Mouse (Mus musculus) adrenal gland, adult 18-20 months (tissue): ENCODE results near the gene Pgbd5. TPM values are rescaled to one million over a fixed set of nuclear protein-coding genes. Genes with fewer than 3 reads are reported as not detected.
A peak's percentile ranks its signal among the peaks of the same experiment; 100 is the strongest.

Experiments
- DNase-seq, 2 experiments: peaks; one replicate each; pipeline ENCODE4 v3.0.0; 2021 to 2022; ENCODE audit warnings: low spot score in 2 of 2
- long read RNA-seq, 2 experiments: library from polyadenylated mRNA; stranded (forward); transcript quantifications; one replicate each; pipeline ENCODE4 v2.0.0; 2021
- total RNA-seq, 2 experiments: library from RNA; stranded (reverse); gene quantifications; 1 replicate in 1 of 2; 2 replicates in 1 of 2; pipeline ENCODE4 v1.2.3; 2021

Gene Pgbd5
- 1 to 10 TPM; 3.9 to 6.0 TPM for total RNA-seq
- long read RNA-seq, experiment 1, transcript Pgbd5-201 (7 exons, 2,824 nt): major isoform, 6 of 8 reads
- long read RNA-seq, experiment 1, partial matches to known transcripts: 2 of 8 reads
- long read RNA-seq, experiment 1, other reads (novel, unspliced or antisense): 0 of 8 reads
- long read RNA-seq, experiment 2, transcript Pgbd5-201 (7 exons, 2,824 nt): major isoform, 15 of 23 reads
- long read RNA-seq, experiment 2, partial matches to known transcripts: 3 of 23 reads
- long read RNA-seq, experiment 2, other reads (novel, unspliced or antisense): 5 of 23 reads

DNA sequence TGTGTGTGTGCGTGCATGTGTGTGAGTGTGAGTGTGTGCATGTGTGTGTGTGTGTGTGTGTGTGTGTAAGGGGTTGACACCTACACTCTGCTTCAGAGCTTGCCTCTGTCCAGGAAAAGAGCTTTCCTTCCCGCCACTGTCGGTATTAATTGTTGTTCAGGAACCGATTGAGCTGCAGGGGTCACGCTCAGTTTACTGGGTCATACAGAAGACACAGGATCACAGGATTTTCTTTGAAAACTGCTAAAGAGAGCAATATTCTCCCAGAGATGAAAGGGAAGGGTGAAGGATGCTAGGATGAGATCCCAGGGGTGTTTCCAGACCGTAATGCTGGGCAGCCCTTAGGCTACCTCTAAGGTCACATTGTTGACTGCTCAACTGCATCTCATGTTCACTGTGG lies at the start of gene Pgbd5:
Gene Pgbd5, minus strand, starts transcription at position 101 of the 400 bp plus-strand sequence.
- no peak for DNase-seq

- no peak for DNase-seq
Measured at GRCm38 (mm10) chr8:124483356-124484115, 44.1 kb upstream of the Pgbd5 start.

DNA sequence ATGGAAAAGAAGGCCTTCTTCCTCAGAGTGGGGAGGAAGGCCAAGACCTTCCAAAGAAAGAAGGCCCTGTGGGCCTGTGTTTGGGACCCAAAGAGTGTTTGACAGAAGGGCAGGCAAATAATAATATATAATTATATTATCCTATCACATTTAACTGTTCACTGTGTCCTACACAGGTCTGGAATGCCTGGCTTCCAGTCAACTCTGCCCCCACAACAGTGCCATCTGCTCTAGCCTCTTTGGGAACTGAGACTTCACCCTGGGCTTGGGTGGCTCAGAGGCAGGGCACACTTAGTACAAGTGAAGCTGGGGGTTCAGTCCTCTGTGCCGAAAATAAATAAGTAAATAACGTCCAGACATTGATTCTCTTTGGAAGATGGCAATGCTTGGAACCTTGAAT lies 43.3 kb upstream of the Pgbd5 start:
- DNase-seq: no peak

- DNase-seq: peak in 1 of 2 experiments; percentile 15
Measured at GRCm38 (mm10) chr8:124480321-124480720, 40.9 kb upstream of the Pgbd5 start.

GRCm38 (mm10) chr8:124479251-124479650 lies 39.8 kb upstream of the Pgbd5 start:
- no peak for DNase-seq

GRCm38 (mm10) chr8:124476701-124477100 lies 37.2 kb upstream of the Pgbd5 start:
- no peak for DNase-seq

DNA sequence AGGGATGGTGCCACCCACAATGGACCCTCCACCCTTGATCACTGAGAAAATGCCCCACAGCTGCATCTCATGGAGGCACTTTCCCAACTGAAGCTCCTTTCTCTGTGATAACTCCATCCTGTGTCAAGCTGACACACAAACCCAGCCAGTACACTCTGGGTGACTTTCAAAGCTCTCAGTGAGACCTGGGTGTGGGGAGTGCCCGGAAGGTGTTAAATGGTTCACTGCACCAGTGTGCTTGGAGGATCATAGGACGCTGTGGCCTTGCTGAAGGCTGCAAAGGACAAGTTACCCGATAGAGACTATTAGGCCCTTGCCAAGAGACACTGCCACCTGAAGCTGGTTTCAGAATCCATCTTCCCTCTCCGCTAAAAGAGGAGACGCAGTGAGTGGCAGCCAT lies 36.2 kb upstream of the Pgbd5 start:
- no peak for DNase-seq

DNA sequence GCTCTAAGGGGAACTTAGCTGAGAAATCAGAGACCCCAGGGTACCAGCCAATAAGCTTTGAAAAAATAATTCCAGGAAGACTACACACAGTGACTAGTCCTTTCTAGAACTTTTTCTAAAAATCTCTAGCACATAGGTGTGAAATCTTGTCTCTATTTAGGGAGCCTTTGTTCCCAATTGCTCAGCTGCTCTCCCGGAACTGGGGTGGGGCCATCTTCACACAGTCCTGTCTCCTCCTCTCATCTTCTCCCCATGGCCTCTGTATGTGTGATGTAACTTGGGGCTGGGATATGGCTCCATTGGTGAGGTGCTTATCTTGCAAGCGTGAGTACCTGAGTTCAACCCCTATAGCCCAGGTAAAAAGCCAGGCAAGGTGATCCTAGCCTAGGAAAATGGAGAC lies 25.2 kb upstream of the Pgbd5 start:
- DNase-seq: no peak

DNA sequence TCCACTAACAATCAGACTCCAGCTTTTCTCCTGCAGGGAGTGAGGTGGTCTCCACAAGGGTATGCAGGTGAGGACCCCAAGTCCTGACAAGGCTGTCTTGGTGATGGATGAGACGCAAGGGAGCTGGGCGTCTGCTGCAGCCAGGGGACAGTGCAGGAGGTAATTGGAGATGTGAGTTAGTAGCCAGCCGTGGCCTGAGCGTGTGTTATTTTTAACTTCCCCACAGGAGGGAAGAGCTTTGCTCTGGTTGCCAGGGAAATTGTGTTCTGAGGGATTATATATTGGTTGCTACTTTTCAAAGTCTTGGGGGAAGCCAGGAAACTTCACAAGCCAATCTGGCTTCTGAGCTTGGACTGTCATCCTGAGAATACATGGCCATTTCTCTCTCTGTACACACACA lies 23.7 kb upstream of the Pgbd5 start:
- no peak for DNase-seq

DNA sequence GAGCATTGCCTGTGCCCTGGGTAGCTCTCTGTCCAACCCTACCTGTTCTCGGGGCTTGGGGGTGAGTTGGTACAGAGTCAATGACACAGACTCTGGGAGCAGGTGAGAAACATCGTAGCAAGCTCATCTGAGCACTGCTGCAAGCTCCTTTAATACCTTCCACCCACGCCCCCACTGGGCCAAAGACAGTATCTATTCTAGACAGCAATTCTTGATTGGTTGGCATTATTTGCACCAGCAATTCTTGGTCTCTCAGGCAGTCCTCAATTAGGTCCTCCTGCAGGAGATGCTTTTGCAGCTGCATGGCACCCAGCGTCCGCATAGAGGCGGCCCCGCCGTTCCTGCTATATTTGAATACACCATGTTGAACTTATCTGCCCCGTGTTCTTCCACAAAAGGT lies 22.7 kb upstream of the Pgbd5 start:
- DNase-seq: no peak

DNA sequence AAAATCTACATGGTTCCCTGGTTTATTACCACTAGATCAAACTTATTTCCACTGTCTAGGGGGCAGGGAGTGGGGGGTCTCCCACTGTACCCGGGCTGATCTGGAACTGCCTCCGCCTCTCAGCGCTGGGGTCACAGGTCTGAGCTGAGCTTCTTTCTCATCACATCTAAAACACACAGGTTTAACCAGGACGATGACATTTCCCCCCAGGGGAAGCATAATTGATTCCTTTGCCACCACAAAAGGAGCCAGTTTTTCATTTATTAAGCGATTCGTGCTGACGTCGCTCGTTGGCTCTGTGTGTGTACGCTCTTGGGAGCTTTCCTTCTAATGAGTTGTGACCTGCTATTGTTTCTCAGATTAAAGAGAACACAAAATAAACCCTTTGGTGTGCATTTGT lies 21.6 kb upstream of the Pgbd5 start:
- DNase-seq: no peak

- no peak for DNase-seq
Measured at GRCm38 (mm10) chr8:124460660-124461059, 21.2 kb upstream of the Pgbd5 start.

DNA sequence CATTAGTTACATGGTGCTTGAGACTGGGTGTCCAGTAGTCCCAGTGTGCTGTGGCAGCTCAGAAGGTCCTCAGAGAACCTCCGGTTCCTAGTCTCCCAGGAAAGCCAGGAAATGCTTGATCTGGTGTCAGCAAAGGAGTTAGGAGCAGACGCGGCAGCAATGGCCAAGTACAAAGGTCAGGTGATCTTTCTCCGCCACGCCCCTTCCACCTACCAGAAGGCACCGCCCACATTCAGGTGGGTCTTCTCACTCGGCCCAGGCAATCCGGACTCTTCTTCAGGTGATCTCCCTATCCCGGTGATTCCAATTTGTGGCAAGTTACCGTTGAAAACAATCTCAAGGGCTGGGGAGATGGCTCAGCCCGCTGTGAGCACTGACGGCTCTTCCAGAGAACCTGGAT lies 20.2 kb upstream of the Pgbd5 start:
- no peak for DNase-seq

GRCm38 (mm10) chr8:124455359-124455758 lies 15.9 kb upstream of the Pgbd5 start:
- DNase-seq: peak in 1 of 2 experiments; percentile 32

DNA sequence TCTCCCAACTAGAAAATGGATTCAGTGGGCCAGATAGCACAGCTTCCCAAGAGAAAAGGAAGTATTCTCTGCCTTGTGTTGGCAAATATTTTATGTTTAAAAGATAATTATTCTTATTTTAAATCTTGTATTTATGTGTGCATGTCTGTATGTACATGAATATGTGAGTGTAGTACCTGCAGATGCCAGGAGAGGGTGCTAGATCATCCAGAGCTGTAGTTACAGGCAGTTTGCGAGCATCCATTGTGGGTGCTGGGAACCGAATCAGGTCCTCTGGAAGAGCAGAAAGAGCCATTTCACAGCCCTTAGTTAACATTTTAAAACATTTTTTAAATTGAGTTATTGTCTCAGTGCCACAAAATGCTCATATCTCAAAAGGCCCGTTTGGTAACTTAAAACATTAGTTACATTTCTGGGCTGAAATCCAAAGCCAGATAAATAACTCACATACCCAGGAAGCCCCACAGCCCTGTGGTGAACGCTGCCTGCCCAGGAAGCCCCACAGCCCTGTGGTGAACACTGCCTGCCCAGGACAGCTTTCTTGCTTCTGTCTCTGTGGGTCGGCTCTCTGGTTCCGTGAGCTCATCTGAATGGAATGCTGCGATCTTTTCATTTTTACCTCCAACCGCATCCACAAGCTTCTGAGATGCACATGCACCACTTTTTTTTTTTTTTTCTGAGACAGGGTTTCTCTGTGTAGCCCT lies 10.9 kb upstream of the Pgbd5 start:
- no peak for DNase-seq

GRCm38 (mm10) chr8:124448962-124449670 lies 9.7 kb upstream of the Pgbd5 start:
- no peak for DNase-seq

- no peak for DNase-seq
Measured at GRCm38 (mm10) chr8:124436741-124437140, 2.7 kb downstream of the Pgbd5 start.

DNA sequence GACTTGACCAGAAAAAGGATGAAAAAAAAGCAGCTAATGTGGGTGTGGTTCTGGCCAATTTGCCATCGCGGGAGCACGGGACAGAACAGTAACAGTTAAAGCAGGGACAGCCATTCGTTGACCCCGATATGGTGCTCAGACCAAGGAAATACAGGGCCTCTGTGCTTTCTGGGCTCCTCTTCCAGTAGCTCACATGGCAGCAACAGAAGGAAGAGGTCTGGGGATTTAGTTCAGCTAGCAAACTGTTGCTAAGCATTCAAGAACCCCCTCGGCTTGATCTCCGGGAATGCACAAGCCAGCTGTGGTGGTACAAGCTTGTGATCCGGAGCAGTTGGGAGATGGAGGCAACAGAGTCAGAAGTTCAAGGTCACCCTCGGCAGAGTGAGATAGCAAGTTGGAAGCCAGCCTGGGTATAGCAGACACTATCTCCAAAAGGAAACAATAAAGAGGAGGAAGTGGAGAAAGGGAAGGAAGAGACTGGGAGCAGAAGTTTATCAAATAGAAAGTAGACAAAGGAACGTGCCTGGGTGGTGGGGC lies 3.7 kb downstream of the Pgbd5 start:
- DNase-seq: no peak

DNA sequence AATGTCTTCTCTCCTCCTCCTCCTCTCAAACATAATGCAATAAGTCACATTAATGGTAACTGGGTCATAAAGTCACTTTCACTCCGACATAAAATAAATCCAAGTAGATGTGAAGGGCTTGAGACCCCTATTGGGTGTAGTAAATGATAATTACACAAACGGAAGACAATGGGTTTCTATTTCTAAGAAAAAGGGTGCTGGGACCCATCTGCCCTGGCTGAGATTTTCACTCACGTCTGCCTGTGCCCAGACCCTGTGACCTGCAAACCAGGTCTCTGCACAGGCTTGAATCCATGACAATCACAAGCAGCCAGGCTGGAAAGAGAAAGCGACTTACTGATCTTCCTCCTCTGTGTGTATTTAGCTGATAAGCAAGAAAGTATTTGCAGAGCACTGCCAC lies 4.3 kb downstream of the Pgbd5 start:
- no peak for DNase-seq

DNA sequence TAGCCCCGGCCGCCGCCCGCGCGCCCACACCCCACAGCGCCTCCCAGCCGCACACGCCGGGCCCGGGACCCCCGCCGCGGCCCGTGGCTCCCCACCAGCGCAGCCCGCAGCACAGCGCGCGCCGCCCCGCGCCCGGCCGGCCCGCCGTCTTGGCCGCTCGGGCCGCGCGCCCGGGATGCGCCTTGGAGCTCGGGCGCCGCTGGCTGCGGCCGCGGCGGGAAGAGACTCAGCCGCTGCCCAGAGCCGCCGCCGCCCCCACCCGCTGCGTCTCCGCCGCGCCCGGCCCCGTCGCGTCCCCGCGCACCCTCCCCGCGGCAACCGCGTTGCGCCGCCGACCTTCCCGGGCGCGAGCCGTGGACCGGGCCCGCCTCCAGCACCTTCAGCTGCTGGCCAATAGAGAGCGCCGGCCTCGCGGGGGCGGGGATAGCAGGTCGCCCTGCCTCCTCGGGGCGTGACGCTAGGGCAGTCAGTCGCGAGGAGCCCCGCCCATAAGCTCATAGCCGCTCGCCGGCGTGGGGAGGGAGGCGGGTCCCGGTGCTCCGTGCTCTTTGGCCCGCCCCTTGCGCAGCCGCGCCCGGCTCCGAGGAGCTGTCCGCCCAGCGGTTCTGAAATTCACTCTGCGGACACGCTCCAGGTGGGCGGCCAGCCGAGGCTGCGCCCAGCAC lies 5.2 kb downstream of the Pgbd5 start:
- DNase-seq: peak; percentile 91 to 93
